Mouse (Mus musculus) frontal cortex, postnatal 10 days (tissue): ENCODE results near the gene Rpl22.

Experiments used
- DNase-seq, 2 experiments: peaks; one replicate each; pipeline ENCODE4 v3.0.0; 2022; ENCODE audit warnings: low spot score in 2 of 2, mixed read lengths in 1 of 2

Rpl22 gene

GRCm38 (mm10) chr4:152338419-152339292 lies 13.1 kb downstream of the Rpl22 start, which contains the start of gene Chd5:
Gene Chd5, plus strand, starts transcription at chr4:152338651.
- peak in 1 of 2 experiments; percentile 69 for DNase-seq

- no peak for DNase-seq
These were observed 13.8 kb downstream of the Rpl22 start for GRCm38 (mm10) chr4:152339293-152339790.

GRCm38 (mm10) chr4:152340584-152341284 lies 15.2 kb downstream of the Rpl22 start:
- no peak for DNase-seq

GRCm38 (mm10) chr4:152343296-152343695 lies 17.8 kb downstream of the Rpl22 start:
- DNase-seq: no peak

- DNase-seq: no peak
These were observed 19.1 kb downstream of the Rpl22 start for GRCm38 (mm10) chr4:152344651-152345050.

- no peak for DNase-seq
These were observed 19.8 kb downstream of the Rpl22 start for GRCm38 (mm10) chr4:152345120-152345889.

- peak; percentile 68 to 78 for DNase-seq
These were observed 24.4 kb downstream of the Rpl22 start for GRCm38 (mm10) chr4:152349837-152350381.

GRCm38 (mm10) chr4:152350722-152351421 lies 25.3 kb downstream of the Rpl22 start:
- no peak for DNase-seq

- DNase-seq: no peak
These were observed 26.1 kb downstream of the Rpl22 start for GRCm38 (mm10) chr4:152351422-152352305.

GRCm38 (mm10) chr4:152353886-152354637 lies 28.5 kb downstream of the Rpl22 start:
- DNase-seq: no peak

- no peak for DNase-seq
These were observed 30.1 kb downstream of the Rpl22 start for GRCm38 (mm10) chr4:152355672-152356071.

- no peak for DNase-seq
These were observed 34.2 kb downstream of the Rpl22 start for GRCm38 (mm10) chr4:152359700-152360099.

- DNase-seq: no peak
These were observed 35.3 kb downstream of the Rpl22 start for GRCm38 (mm10) chr4:152360855-152361254.

GRCm38 (mm10) chr4:152362180-152362579 lies 36.6 kb downstream of the Rpl22 start:
- no peak for DNase-seq

GRCm38 (mm10) chr4:152365228-152365627 lies 39.7 kb downstream of the Rpl22 start:
- no peak for DNase-seq

- no peak for DNase-seq
These were observed 57.1 kb downstream of the Rpl22 start for GRCm38 (mm10) chr4:152382528-152383252.
